15 mouse cellular contexts compared by ENCODE assay signal in the genomic region with DNA sequence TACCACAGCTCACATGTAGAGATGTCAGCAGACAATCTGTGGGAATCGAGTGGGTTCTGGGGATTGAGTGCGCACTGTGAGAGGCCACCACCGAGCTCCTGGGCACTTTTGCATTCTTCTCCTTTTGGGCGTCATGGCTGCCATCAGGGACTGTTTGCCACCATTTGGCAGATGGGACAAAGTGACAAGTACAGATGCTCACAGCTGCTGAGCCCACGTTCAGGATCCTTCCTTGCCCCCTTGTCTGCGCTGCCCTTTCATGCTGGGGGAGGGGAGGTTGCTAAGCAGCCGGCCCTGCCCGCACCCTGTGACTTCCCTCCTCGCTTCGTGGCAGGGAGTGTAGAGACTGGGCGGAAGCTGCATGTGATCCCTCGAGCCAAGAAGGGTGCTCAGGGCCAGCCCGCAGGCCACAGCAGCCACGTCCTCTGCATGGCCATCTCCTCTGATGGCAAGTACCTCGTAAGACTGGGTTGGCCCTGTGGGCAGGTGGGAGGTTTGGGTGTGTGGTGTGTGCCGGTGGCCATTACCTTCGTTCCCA. TPM values are rescaled to one million over a fixed set of nuclear protein-coding genes. Genes with fewer than 3 reads are reported as not detected.
DNase-seq lines count a peak whose midpoint lies in the region; ATAC-seq lines count a peak whose summit lies in the region.
"Had no signal": no experiment of that assay in that cellular context is flagged by ENCODE, and none has a peak within 500 bp of the region (broad histone marks: within the 10 kb centered on the region; RNA-seq: fewer than 3 reads in every experiment).

No protein-coding gene starts in this region.

- no peak for ATAC-seq in frontal cortex, adult (ENCODE audit: low TSS enrichment)
- ATAC-seq: forebrain, embryonic 15.5 days; intestine, embryonic 16.5 days had no signal

- DNase-seq in frontal cortex, postnatal 10 days (ENCODE audit: low spot score in 2 of 2), result peak; percentile 5 to 11
- DNase-seq in layer of hippocampus, adult 11-12 months (ENCODE audit: low spot score), result peak; percentile 2
- DNase-seq in layer of hippocampus, postnatal 25 days (ENCODE audit: extremely low spot score in 1 of 2, low spot score in 1 of 2), result no peak
- DNase-seq in testis, postnatal 10 days (ENCODE audit: low spot score), result peak; percentile 37
- no peak for DNase-seq in testis, postnatal 14 days (ENCODE audit: low spot score)
- DNase-seq: adrenal gland, adult 8-10 months; adrenal gland, postnatal 36 days; cerebellum, adult 8-10 months; heart, postnatal 36 days had no signal

RNA-seq across cellular contexts. Expression of a gene that starts 5.9 kb away (rescaled TPM):
- 1 to 10 TPM; 3.2 to 4.7 TPM for total RNA-seq in layer of hippocampus, postnatal 25 days (2021)

RNA-seq across cellular contexts. Expression of a gene that starts 6.9 kb away (rescaled TPM):
- 10 to 100 TPM; 30.9 to 34.9 TPM for total RNA-seq in layer of hippocampus, postnatal 25 days (2021)

RNA-seq across cellular contexts. Expression of a gene that starts 16.9 kb away (rescaled TPM):
- 10 to 100 TPM; 14.0 to 14.7 TPM for total RNA-seq in layer of hippocampus, postnatal 25 days (2021)
- total RNA-seq: G1E; heart, postnatal 36 days had no signal

RNA-seq across cellular contexts. Expression of a gene that starts 17.1 kb away (rescaled TPM):
- not detected for total RNA-seq in layer of hippocampus, postnatal 25 days (2021)
- total RNA-seq: adrenal gland, adult 8-10 months; adrenal gland, postnatal 36 days; G1E; gastrocnemius, adult 18-20 months; heart, adult 8-10 months; heart, postnatal 36 days had no signal

RNA-seq across cellular contexts. Expression of a gene that starts 29.6 kb away (rescaled TPM):
- 100 to 1,000 TPM; 178 to 202 TPM for total RNA-seq in layer of hippocampus, postnatal 25 days (2021)

Comparison
In these comparisons a context has a peak if more than half of its experiments do, and no peak if none do; other contexts are left out.
1. DNase-seq: peak in frontal cortex, postnatal 10 days (2 of 2), layer of hippocampus, adult 11-12 months (single experiment) and testis, postnatal 10 days (single experiment); none in layer of hippocampus, postnatal 25 days (0 of 2) and testis, postnatal 14 days (single experiment).